ENCODE assay signal across 44 mouse cellular contexts in genomic region chr15:82706647-82707046, GRCm38 (mm10). TPM values are rescaled to one million over a fixed set of nuclear protein-coding genes. Genes with fewer than 3 reads are reported as not detected.
"Had no signal": no experiment of that assay in that cellular context is flagged by ENCODE, and none has a peak within 500 bp of the region (broad histone marks: within the 10 kb centered on the region; RNA-seq: fewer than 3 reads in every experiment).

No protein-coding gene starts in this region.

- H3K4me3 ChIP-seq: left cerebral cortex, adult 2 months; limb, embryonic 10.5 days; limb, embryonic 12.5 days; limb, embryonic 13.5 days; limb, embryonic 15.5 days; liver, embryonic 13.5 days; liver, embryonic 15.5 days; lung, embryonic 15.5 days; megakaryocyte, embryonic 14.5 days; midbrain, embryonic 10.5 days; midbrain, embryonic 12.5 days; midbrain, embryonic 13.5 days; midbrain, embryonic 15.5 days; myocyte; neural tube, embryonic 12.5 days; neural tube, embryonic 13.5 days had no signal

- H3K27ac ChIP-seq: left cerebral cortex, adult 2 months; limb, embryonic 10.5 days; limb, embryonic 12.5 days; limb, embryonic 13.5 days; limb, embryonic 15.5 days; liver, embryonic 13.5 days; liver, embryonic 14.5 days; liver, embryonic 15.5 days; lung, embryonic 15.5 days; macrophage; midbrain, embryonic 10.5 days; midbrain, embryonic 12.5 days; midbrain, embryonic 13.5 days; midbrain, embryonic 15.5 days; neural tube, embryonic 12.5 days; neural tube, embryonic 13.5 days had no signal

- H3K36me3 ChIP-seq: limb, embryonic 10.5 days; limb, embryonic 12.5 days; limb, embryonic 13.5 days; limb, embryonic 15.5 days; liver, embryonic 13.5 days; liver, embryonic 15.5 days; lung, embryonic 15.5 days; midbrain, embryonic 10.5 days; midbrain, embryonic 12.5 days; midbrain, embryonic 13.5 days; midbrain, embryonic 15.5 days; neural tube, embryonic 12.5 days; neural tube, embryonic 13.5 days had no signal

- ATAC-seq: lung, postnatal 0 days; midbrain, embryonic 13.5 days; midbrain, embryonic 15.5 days; midbrain, embryonic 16.5 days had no signal

- H3K4me2 ChIP-seq: limb, embryonic 12.5 days; limb, embryonic 13.5 days; limb, embryonic 15.5 days; liver, embryonic 11.5 days; liver, embryonic 13.5 days; liver, embryonic 15.5 days; lung, embryonic 14.5 days; lung, embryonic 15.5 days; midbrain, embryonic 11.5 days; midbrain, embryonic 12.5 days; midbrain, embryonic 13.5 days; midbrain, embryonic 15.5 days; neural tube, embryonic 12.5 days; neural tube, embryonic 13.5 days had no signal

- H3K9me3 ChIP-seq: limb, embryonic 10.5 days; limb, embryonic 12.5 days; limb, embryonic 13.5 days; limb, embryonic 15.5 days; liver, embryonic 13.5 days; liver, embryonic 15.5 days; lung, embryonic 15.5 days; megakaryocyte, embryonic 14.5 days; midbrain, embryonic 10.5 days; midbrain, embryonic 12.5 days; midbrain, embryonic 13.5 days; midbrain, embryonic 15.5 days; neural tube, embryonic 12.5 days; neural tube, embryonic 13.5 days had no signal

- DNase-seq: left cerebral cortex, postnatal 4 days; liver, embryonic 13.5 days; lung, adult 18-20 months; lung, adult 2 months; lung, embryonic 14.5 days; lung, postnatal 10 days; lung, postnatal 14 days; lung, postnatal 36 days; lung, postnatal 4 days; midbrain, embryonic 14.5 days had no signal

- H3K9ac ChIP-seq: limb, embryonic 12.5 days; limb, embryonic 13.5 days; limb, embryonic 15.5 days; liver, embryonic 13.5 days; liver, embryonic 14.5 days; liver, embryonic 15.5 days; lung, embryonic 14.5 days; lung, embryonic 15.5 days; midbrain, embryonic 12.5 days; midbrain, embryonic 13.5 days; midbrain, embryonic 15.5 days; neural tube, embryonic 12.5 days; neural tube, embryonic 13.5 days had no signal

- H3K27me3 ChIP-seq: limb, embryonic 12.5 days; limb, embryonic 13.5 days; limb, embryonic 15.5 days; liver, embryonic 13.5 days; liver, embryonic 15.5 days; lung, embryonic 15.5 days; megakaryocyte, embryonic 14.5 days; midbrain, embryonic 12.5 days; midbrain, embryonic 13.5 days; midbrain, embryonic 15.5 days; neural tube, embryonic 12.5 days; neural tube, embryonic 13.5 days had no signal

- H3K4me1 ChIP-seq: limb, embryonic 10.5 days; limb, embryonic 12.5 days; limb, embryonic 13.5 days; limb, embryonic 15.5 days; lung, embryonic 15.5 days; megakaryocyte, embryonic 14.5 days; midbrain, embryonic 10.5 days; midbrain, embryonic 12.5 days; midbrain, embryonic 13.5 days; midbrain, embryonic 15.5 days; neural tube, embryonic 12.5 days; neural tube, embryonic 13.5 days had no signal

RNA-seq across cellular contexts. Expression of gene Cyp2d40, which starts 57.3 kb away (rescaled TPM):
- total RNA-seq: left cerebral cortex, adult 2 months; left cerebral cortex, adult 8-10 months; left cerebral cortex, postnatal 10 days; left cerebral cortex, postnatal 14 days; left cerebral cortex, postnatal 25 days; left cerebral cortex, postnatal 36 days; left cerebral cortex, postnatal 4 days; megakaryocyte progenitor cell, adult 5-6 weeks; megakaryocyte, adult 5-6 weeks; megakaryocyte-erythroid progenitor cell, adult 5-6 weeks; midbrain, postnatal 0 days; monocyte, adult 5-6 weeks had no signal
- polyA plus RNA-seq: limb, embryonic 10.5 days; limb, embryonic 11.5 days; limb, embryonic 12.5 days; limb, embryonic 13.5 days; limb, embryonic 15.5 days; liver, embryonic 11.5 days; liver, embryonic 13.5 days; lung, adult 2 months; lung, embryonic 14.5 days; lung, embryonic 15.5 days; lung, embryonic 16.5 days; lung, postnatal 0 days; macrophage; midbrain, embryonic 10.5 days; midbrain, embryonic 11.5 days; midbrain, embryonic 12.5 days; midbrain, embryonic 13.5 days; midbrain, embryonic 14.5 days; midbrain, embryonic 15.5 days; midbrain, embryonic 16.5 days; midbrain, postnatal 0 days; myocyte; neural tube, embryonic 11.5 days; neural tube, embryonic 12.5 days; neural tube, embryonic 13.5 days had no signal
